Mouse (Mus musculus) urinary bladder, postnatal 4 days (tissue): Measurements from ENCODE around the gene Actrt3.
"Not testable (repeated sequence)": the region's sequence is repeated elsewhere in the genome, so short reads cannot be mapped to it uniquely, and the experiment has no call there.

Source experiments
- DNase-seq, 2 experiments: peaks; one replicate each; pipeline ENCODE4 v3.0.0; 2021 to 2022; ENCODE audit warnings: low spot score in 2 of 2

Gene Actrt3

GRCm38 (mm10) chr3:30573549-30573948 lies 26.2 kb downstream of the Actrt3 start:
- no peak for DNase-seq

DNA sequence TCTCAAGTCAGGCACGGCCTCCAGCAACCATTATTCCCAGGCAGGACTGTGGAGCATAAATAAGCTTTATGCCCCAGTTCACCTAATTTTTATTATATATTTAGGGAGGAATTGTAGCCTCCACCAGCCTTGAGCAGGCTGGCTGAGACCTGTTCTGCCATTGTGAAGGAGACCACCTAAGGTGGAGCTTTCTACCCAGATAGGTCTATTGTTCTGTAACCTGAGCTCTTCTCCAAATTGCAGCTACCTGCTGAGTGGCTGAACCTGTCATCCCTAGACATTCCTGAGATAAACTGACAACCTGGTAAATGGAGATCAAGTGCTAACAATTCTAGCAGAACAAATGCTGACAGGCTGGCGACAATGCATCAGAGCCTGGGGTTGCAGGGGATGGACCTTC lies 33.4 kb downstream of the Actrt3 start:
- DNase-seq: not testable (repeated sequence)

GRCm38 (mm10) chr3:30560677-30561314 lies 38.9 kb downstream of the Actrt3 start:
- no peak for DNase-seq

DNA sequence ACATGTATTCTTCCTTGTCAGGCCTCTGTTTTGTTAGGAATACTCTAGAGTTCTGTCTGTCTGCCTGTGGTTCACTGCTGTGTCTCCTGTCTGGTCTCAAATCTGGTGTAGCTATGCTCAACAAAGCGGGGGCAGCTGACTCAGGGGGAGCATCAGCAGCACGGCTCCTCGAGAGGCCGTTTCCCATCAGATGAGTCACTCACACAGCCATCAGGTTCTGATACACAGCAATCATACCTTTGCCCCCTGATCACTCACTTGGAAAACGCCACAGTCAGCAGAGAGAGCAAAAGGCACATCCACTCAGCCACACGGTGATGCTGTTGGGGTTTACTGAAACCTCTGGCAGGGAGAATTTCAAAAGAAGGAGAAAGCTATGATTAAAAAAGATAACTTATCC lies 46.0 kb downstream of the Actrt3 start:
- no peak for DNase-seq

GRCm38 (mm10) chr3:30550218-30550617 lies 49.5 kb downstream of the Actrt3 start:
- DNase-seq: no peak

DNA sequence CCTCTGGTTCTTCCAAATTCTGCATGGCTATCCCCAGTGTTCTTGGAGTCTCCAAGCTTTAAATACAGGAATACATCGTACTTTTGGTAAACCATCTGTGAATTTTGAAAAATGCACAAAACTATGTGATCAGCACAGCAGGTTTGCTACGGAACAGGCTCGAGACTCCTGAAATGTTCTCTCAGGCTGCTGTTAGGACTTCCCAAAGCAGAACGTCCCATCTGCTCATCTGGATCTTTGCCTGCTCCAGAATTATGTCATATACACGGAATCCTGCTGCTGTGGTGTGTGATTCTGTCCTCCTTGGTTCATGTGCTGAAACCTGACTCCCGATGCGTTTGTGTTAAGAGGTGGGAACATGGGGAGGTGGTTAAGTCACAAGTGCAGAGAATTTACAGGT lies 50.8 kb downstream of the Actrt3 start:
- no peak for DNase-seq

DNA sequence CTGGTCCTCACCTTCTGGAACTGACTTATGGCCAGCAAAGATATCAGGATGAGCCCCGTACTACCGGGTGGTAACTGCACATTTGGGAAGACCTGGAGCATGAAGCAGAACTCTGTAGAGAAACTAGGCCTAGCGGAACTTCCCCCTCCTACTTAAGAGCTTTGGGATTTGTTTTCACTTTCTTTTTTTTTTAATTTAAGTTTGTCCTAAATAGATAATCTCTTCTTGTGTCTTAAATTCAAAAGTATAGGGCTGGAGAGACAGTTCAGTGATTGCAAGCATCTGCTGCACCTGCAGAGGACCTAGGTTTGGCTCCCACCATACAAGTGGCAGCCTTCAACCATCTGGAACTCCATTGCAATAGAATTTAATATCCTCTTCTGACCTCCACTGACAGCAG lies 51.8 kb downstream of the Actrt3 start, which contains the start of gene Mecom:
Gene Mecom, minus strand, starts transcription at position 101 of the 400 bp plus-strand sequence.
- no peak for DNase-seq
